Mouse (Mus musculus) MEL (cell line): ENCODE measurements around the gene Vdac2. TPM values are rescaled to one million over a fixed set of nuclear protein-coding genes. Genes with fewer than 3 reads are reported as not detected.

Source experiments
- DNase-seq: peaks from one replicate; pipeline ENCODE4 v3.0.0; 2011; ENCODE audit warnings: low read depth, low spot score
- H3K27ac ChIP-seq: 2 replicates; pipeline ENCODE4 v1.5.1; 2012; ENCODE audit warnings: low read depth, mild to moderate bottlenecking, control low read depth, low read length, moderate library complexity; ENCODE audit not compliant: control insufficient read depth
- H3K27me3 ChIP-seq, 2 experiments: fragments of 150-350 bp in 1 of 2; sonication (generic) in 1 of 2; 2 replicates each; pipeline ENCODE4 v1.6.1; 2012; ENCODE audit warnings: low read length in 2 of 2, mild to moderate bottlenecking in 2 of 2, improper control_type of control experiment in 1 of 2, moderate library complexity in 1 of 2; ENCODE audit not compliant: insufficient read depth in 2 of 2, control insufficient read depth in 1 of 2
- H3K36me3 ChIP-seq, 2 experiments: 2 replicates each; pipeline ENCODE4 v1.6.1; 2012 to 2014; ENCODE audit warnings: low read length in 2 of 2, improper control_type of control experiment in 1 of 2, inconsistent platforms in 1 of 2, mild to moderate bottlenecking in 1 of 2; ENCODE audit not compliant: insufficient read depth in 2 of 2, control insufficient read depth in 1 of 2
- H3K4me1 ChIP-seq, 2 experiments: fragments of 150-350 bp in 1 of 2; sonication (generic) in 1 of 2; 2 replicates each; pipeline ENCODE4 v1.6.1; 2012; ENCODE audit warnings: low read length in 2 of 2, improper control_type of control experiment in 1 of 2, mild to moderate bottlenecking in 1 of 2; ENCODE audit not compliant: insufficient read depth in 2 of 2, control insufficient read depth in 1 of 2
- H3K4me3 ChIP-seq, 2 experiments: fragments of 150-350 bp in 1 of 2; sonication (generic) in 1 of 2; 2 replicates each; pipeline ENCODE4 v1.5.1; 2012; ENCODE audit warnings: low read depth in 2 of 2, low read length in 2 of 2, mild to moderate bottlenecking in 2 of 2, moderate library complexity in 2 of 2, control low read depth in 1 of 2, improper control_type of control experiment in 1 of 2; ENCODE audit not compliant: control insufficient read depth in 1 of 2, insufficient read depth in 1 of 2
- H3K79me2 ChIP-seq: 2 replicates; pipeline ENCODE4 v1.6.1; 2012; ENCODE audit warnings: mild to moderate bottlenecking, low read length, moderate library complexity; ENCODE audit not compliant: control insufficient read depth, poor library complexity, insufficient read depth
- H3K9ac ChIP-seq: 2 replicates; pipeline ENCODE4 v1.6.1; 2012; ENCODE audit warnings: low read depth, mild to moderate bottlenecking, control low read depth, low read length, moderate library complexity; ENCODE audit not compliant: control insufficient read depth, poor library complexity, severe bottlenecking
- H3K9me3 ChIP-seq: fragments of 150-350 bp; sonication (generic); replicated peaks from 2 replicates; pipeline ENCODE4 v1.6.1; 2012; ENCODE audit warnings: mild to moderate bottlenecking, low read length, improper control_type of control experiment, moderate library complexity; ENCODE audit not compliant: insufficient read depth
- BHLHE40 ChIP-seq: IDR thresholded peaks from 2 replicates; pipeline ENCODE4 v1.6.1; 2012; ENCODE audit warnings: low read depth, mild to moderate bottlenecking, inconsistent platforms, low read length, improper control_type of control experiment, borderline replicate concordance
- CHD1 ChIP-seq: IDR thresholded peaks from 2 replicates; pipeline ENCODE4 v1.6.1; 2012; ENCODE audit warnings: low read depth, mild to moderate bottlenecking, inconsistent platforms, low read length, improper control_type of control experiment
- CTCF ChIP-seq, 3 experiments: IDR thresholded peaks in 2 of 3; conservative IDR thresholded peaks in 1 of 3; 2 replicates each; pipeline ENCODE4 v1.5.1; 2011 to 2012; ENCODE audit warnings: low read length in 3 of 3, low read depth in 2 of 3, mild to moderate bottlenecking in 2 of 3, improper control_type of control experiment in 1 of 3, inconsistent platforms in 1 of 3, mixed read lengths in 1 of 3, moderate library complexity in 1 of 3; ENCODE audit not compliant: control insufficient read depth in 1 of 3, insufficient read depth in 1 of 3, poor library complexity in 1 of 3, severe bottlenecking in 1 of 3
- ETS1 ChIP-seq: IDR thresholded peaks from 2 replicates; pipeline ENCODE4 v1.6.1; 2012; ENCODE audit warnings: low read depth, mild to moderate bottlenecking, inconsistent platforms, low read length, improper control_type of control experiment, moderate library complexity
- GABPA ChIP-seq: IDR thresholded peaks from 2 replicates; pipeline ENCODE4 v1.6.1; 2012; ENCODE audit warnings: low read depth, mild to moderate bottlenecking, inconsistent platforms, low read length, improper control_type of control experiment, moderate library complexity
- GATA1 ChIP-seq: IDR thresholded peaks from 2 replicates; pipeline ENCODE4 v1.6.1; 2011; ENCODE audit warnings: low read depth, low read length, improper control_type of control experiment
- HCFC1 ChIP-seq: IDR thresholded peaks from 2 replicates; pipeline ENCODE4 v1.6.1; 2012; ENCODE audit warnings: low read depth, mild to moderate bottlenecking, inconsistent platforms, low read length, improper control_type of control experiment, moderate library complexity
- JUND ChIP-seq: IDR thresholded peaks from 2 replicates; pipeline ENCODE4 v1.6.1; 2011; ENCODE audit warnings: low read depth, mild to moderate bottlenecking, improper control_type of control experiment, low read length
- MAFK ChIP-seq: IDR thresholded peaks from 2 replicates; pipeline ENCODE4 v1.6.1; 2011; ENCODE audit warnings: low read depth, mild to moderate bottlenecking, low read length, improper control_type of control experiment, borderline replicate concordance
- MXI1 ChIP-seq: IDR thresholded peaks from 2 replicates; pipeline ENCODE4 v1.6.1; 2011; ENCODE audit warnings: mild to moderate bottlenecking, low read depth, low read length, improper control_type of control experiment
- MYB ChIP-seq: IDR thresholded peaks from 2 replicates; pipeline ENCODE4 v1.6.1; 2011; ENCODE audit warnings: mild to moderate bottlenecking, low read depth, low read length, improper control_type of control experiment
- NELFE ChIP-seq: IDR thresholded peaks from 2 replicates; pipeline ENCODE4 v1.6.1; 2011; ENCODE audit warnings: low read depth, low read length, improper control_type of control experiment
- NRF1 ChIP-seq: IDR thresholded peaks from 2 replicates; pipeline ENCODE4 v1.6.1; 2014; ENCODE audit warnings: low read depth, mild to moderate bottlenecking, inconsistent platforms, low read length, improper control_type of control experiment, moderate library complexity; ENCODE audit not compliant: poor library complexity, insufficient read depth, severe bottlenecking
- POLR2A ChIP-seq, 2 experiments: IDR thresholded peaks; 2 replicates each; pipeline ENCODE4 v1.6.1; 2011 to 2012; ENCODE audit warnings: low read length in 2 of 2, mild to moderate bottlenecking in 2 of 2, control low read depth in 1 of 2, improper control_type of control experiment in 1 of 2, low read depth in 1 of 2, moderate library complexity in 1 of 2; ENCODE audit not compliant: control insufficient read depth in 1 of 2, insufficient read depth in 1 of 2, poor library complexity in 1 of 2
- POLR2AphosphoS2 ChIP-seq: IDR thresholded peaks from 2 replicates; pipeline ENCODE4 v1.6.1; 2011; ENCODE audit warnings: low read length, improper control_type of control experiment
- RCOR1 ChIP-seq: IDR thresholded peaks from 2 replicates; pipeline ENCODE4 v1.6.1; 2012; ENCODE audit warnings: low read depth, mild to moderate bottlenecking, inconsistent platforms, low read length, improper control_type of control experiment
- SIN3A ChIP-seq: IDR thresholded peaks from 2 replicates; pipeline ENCODE4 v1.6.1; 2012; ENCODE audit warnings: low read length, improper control_type of control experiment, inconsistent platforms
- SMC3 ChIP-seq: IDR thresholded peaks from 2 replicates; pipeline ENCODE4 v1.6.1; 2011; ENCODE audit warnings: low read depth, low read length, improper control_type of control experiment
- TBP ChIP-seq: IDR thresholded peaks from 2 replicates; pipeline ENCODE4 v1.8.0; 2011; ENCODE audit warnings: low read depth, low read length, improper control_type of control experiment
- UBTF ChIP-seq: IDR thresholded peaks from 2 replicates; pipeline ENCODE4 v1.6.1; 2012; ENCODE audit warnings: low read depth, mild to moderate bottlenecking, inconsistent platforms, low read length, improper control_type of control experiment, moderate library complexity, borderline replicate concordance; ENCODE audit not compliant: insufficient read depth
- USF1 ChIP-seq: IDR thresholded peaks from 2 replicates; pipeline ENCODE4 v1.6.1; 2014; ENCODE audit warnings: low read depth, mild to moderate bottlenecking, inconsistent platforms, low read length, improper control_type of control experiment, moderate library complexity
- USF2 ChIP-seq, 2 experiments: IDR thresholded peaks; 2 replicates each; pipeline ENCODE4 v1.6.1; 2011 to 2012; ENCODE audit warnings: improper control_type of control experiment in 2 of 2, low read length in 2 of 2, borderline replicate concordance in 1 of 2, inconsistent platforms in 1 of 2, low read depth in 1 of 2, mild to moderate bottlenecking in 1 of 2; ENCODE audit not compliant: insufficient read depth in 1 of 2
- ZC3H11A ChIP-seq: IDR thresholded peaks from 2 replicates; pipeline ENCODE4 v1.6.1; 2012; ENCODE audit warnings: low read depth, mild to moderate bottlenecking, inconsistent platforms, low read length, improper control_type of control experiment
- ZMIZ1 ChIP-seq: IDR thresholded peaks from 2 replicates; pipeline ENCODE4 v1.6.1; 2012; ENCODE audit warnings: low read depth, mild to moderate bottlenecking, inconsistent platforms, low read length, improper control_type of control experiment, moderate library complexity
- ZNF384 ChIP-seq: IDR thresholded peaks from 2 replicates; pipeline ENCODE4 v1.6.1; 2012; ENCODE audit warnings: low read depth, mild to moderate bottlenecking, inconsistent platforms, low read length, improper control_type of control experiment
- polyA plus RNA-seq, 2 experiments: library from polyadenylated mRNA; stranded (reverse) in 1 of 2; unstranded in 1 of 2; fragments of >175 nt in 1 of 2; fragments of >200 nt in 1 of 2; gene quantifications; 2 replicates each; pipeline versions ENCODE4 v1.2.1 to v1.2.4; 2012; ENCODE audit warnings: low replicate concordance in 2 of 2, low read depth in 1 of 2; ENCODE audit not compliant: insufficient read length in 2 of 2, insufficient read depth in 1 of 2, missing spikeins in 1 of 2
- total RNA-seq: library from RNA; depleted of rRNA; stranded (reverse); fragments of 300-350 nt; gene quantifications from 2 replicates; pipeline ENCODE4 v1.2.3, GENCODE M21; 2012

Vdac2 gene
- total and polyA plus RNA-seq, 3 experiments, result 74.9 to 327 (median 247) TPM

DNA sequence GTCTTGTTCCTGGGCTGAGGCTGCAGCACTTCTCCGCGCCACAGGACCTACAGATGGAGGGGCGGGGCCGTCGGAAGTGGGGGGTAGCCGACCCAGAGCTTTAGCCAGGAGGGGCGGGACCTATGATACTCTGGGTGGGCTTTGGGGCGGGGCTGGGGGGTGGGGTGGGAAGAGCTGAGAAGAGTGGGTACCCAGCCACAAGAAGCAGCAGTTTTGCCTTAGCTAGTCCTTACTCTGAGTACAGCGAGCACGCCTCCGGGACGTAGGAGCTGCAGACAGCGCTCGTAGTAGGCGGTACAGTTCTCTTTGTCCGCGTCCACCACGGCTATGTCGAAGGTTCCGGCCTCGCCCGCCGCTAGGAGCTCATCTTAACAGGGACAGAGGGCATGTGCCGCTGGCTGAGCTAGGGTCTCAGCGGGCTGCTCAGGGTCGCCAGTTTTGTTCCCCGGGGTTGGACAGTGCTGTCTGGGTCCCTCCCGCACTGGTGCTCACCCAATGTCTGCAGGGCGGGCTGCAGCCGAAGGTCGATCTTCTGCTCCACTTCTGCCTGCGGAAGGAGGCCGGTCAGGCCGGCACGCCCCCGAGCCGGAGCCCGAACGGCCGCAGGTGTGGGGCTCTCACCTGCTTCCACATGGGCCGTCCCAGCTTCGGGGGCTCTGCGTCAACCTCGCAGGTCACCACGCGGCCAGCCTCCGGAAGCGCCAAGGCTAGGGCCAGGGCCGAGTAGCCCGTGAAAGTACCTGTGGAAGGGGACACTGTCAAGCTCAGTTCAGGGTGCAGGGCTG, 22.5 kb downstream of the Vdac2 start:
- peak overlapping the region; percentile 87 to 93 for H3K4me3 ChIP-seq
- DNase-seq, result peak; percentile 76
- no peaks in the 10 kb centered on the region for H3K27me3 ChIP-seq
- H3K9me3 ChIP-seq, result no peaks in the 10 kb centered on the region
- H3K79me2 ChIP-seq, result peaks cover 11% of the 10 kb centered on the region
- peaks cover 6 to 26% of the 10 kb centered on the region in 2 experiments for H3K4me1 ChIP-seq
- H3K27ac ChIP-seq, result peak overlapping the region; percentile 80
- H3K9ac ChIP-seq, result peak overlapping the region; percentile 97
- peaks cover 6 to 14% of the 10 kb centered on the region in 2 experiments; a peak in 3 of 4 replicates for H3K36me3 ChIP-seq
- TF ChIP-seq MAFK (no peak), POLR2A (IDR thresholded peaks at IDR 0.05; ENCODE audit: control insufficient read depth in 1 of 2, insufficient read depth in 1 of 2, low read depth in 1 of 2, low read length in 2 of 2, poor library complexity in 1 of 2) (peak in 1 of 2 experiments; percentile 41; a peak in 1 of 4 replicates), ZNF384 (no peak), BHLHE40 (no peak), JUND (no peak), SMC3 (no peak), ETS1 (no peak), USF2 (IDR thresholded peaks at IDR 0.05; ENCODE audit: borderline replicate concordance in 1 of 2, insufficient read depth in 1 of 2, low read depth in 1 of 2, low read length in 2 of 2) (no peak), NELFE (peak; percentile 31; the same call in 1 of the 2 replicates), ZC3H11A (no peak), NRF1 (no peak), SIN3A (no peak), GABPA (no peak)

DNA sequence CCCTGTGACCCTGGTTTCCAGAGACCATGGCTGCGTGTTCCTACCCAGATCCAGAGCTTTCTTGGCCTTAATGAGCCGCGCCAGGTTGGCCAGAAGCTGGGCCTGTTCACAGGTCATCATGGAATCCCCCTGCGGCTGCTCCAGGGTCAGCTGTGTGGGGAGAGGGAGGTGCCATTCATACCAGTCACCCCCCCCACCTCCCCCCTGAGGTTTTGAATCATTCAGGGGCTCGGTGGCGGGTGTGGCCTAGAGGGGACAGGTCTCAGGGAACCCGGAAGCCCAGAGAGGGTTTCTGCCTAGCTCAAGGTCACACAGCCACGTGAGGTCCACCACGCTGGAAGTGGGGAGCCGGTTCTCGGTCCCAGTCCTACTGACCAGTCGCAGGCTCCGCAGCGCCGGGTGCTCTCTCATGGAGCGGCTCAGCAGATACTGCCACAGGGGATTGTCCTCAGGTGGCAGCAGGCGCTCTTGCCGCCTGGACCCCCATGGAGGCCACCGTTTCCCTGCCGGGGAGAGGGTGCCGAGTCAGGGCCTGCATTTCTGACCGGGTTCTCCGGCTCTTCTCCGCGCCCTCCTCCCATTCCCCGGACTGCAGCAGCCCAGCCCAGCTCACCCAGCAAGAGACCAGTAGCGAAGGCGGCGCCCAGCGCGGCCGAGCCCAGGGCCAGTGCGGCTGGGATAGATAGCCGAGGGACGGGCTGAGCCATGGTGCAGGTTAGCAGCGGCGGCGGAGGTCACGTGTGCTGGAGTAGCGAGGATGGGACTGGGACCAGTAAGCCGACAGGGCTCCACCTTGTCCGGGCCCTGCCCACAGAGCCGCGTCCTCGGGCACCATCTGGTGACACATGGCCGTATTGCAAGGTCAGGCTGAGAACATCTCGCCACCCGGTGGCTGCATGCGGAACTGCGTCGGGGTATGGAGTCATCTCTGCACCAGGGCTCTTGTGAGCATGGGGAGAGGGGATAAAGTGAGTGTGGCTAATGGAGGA, 23.4 kb downstream of the Vdac2 start, which contains the start of gene Comtd1:
Gene Comtd1 (minus strand): TSS at position 812 of the 989 bp plus-strand sequence.
- Histone ChIP-seq H3K27me3 (no peaks in the 10 kb centered on the region), H3K27ac (peak within 1 kb of the TSS; percentile 80), H3K4me1 (peaks cover 6 to 26% of the 10 kb centered on the region in 2 experiments), H3K36me3 (peaks cover 4 to 14% of the 10 kb centered on the region in 2 experiments; a peak in 2 of 4 replicates), H3K9ac (peak within 1 kb of the TSS; percentile 97), H3K4me3 (peak within 1 kb of the TSS; percentile 87 to 93), H3K9me3 (no peaks in the 10 kb centered on the region), H3K79me2 (peaks cover 9% of the 10 kb centered on the region)
- peak; percentile 90 for DNase-seq
- TF ChIP-seq USF1 (peak; percentile 95), ZNF384 (peak; percentile 72), RCOR1 (peak; percentile 45; the same call in 1 of the 2 replicates), MYB (no peak), CHD1 (no peak), ZMIZ1 (peak; percentile 73), GATA1 (no peak), MXI1 (peak; percentile 91), ETS1 (peak; percentile 36; the same call in 1 of the 2 replicates), TBP (peak; percentile 46; the same call in 1 of the 2 replicates), SIN3A (peak; percentile 70), BHLHE40 (peak; percentile 84), UBTF (peak; percentile 50; the same call in 1 of the 2 replicates), POLR2AphosphoS2 (peak; percentile 52; the same call in 1 of the 2 replicates), POLR2A (IDR thresholded peaks at IDR 0.05; ENCODE audit: control insufficient read depth in 1 of 2, insufficient read depth in 1 of 2, low read depth in 1 of 2, low read length in 2 of 2, poor library complexity in 1 of 2) (peak; percentile 46 to 77; a peak in 3 of 4 replicates), HCFC1 (peak; percentile 50), CTCF (IDR thresholded peaks at IDR 0.05 in 2 of 3, conservative IDR thresholded peaks at IDR 0.05 in 1 of 3; ENCODE audit: control insufficient read depth in 1 of 3, insufficient read depth in 1 of 3, low read depth in 2 of 3, low read length in 3 of 3, poor library complexity in 1 of 3, severe bottlenecking in 1 of 3) (peak in 2 of 3 experiments; percentile 87 to 94), ZC3H11A (peak; percentile 62), NELFE (peak; percentile 62; the same call in 1 of the 2 replicates)
